Mouse (Mus musculus): Measurements from ENCODE around the gene Mcrip2.

Mcrip2 gene

DNA sequence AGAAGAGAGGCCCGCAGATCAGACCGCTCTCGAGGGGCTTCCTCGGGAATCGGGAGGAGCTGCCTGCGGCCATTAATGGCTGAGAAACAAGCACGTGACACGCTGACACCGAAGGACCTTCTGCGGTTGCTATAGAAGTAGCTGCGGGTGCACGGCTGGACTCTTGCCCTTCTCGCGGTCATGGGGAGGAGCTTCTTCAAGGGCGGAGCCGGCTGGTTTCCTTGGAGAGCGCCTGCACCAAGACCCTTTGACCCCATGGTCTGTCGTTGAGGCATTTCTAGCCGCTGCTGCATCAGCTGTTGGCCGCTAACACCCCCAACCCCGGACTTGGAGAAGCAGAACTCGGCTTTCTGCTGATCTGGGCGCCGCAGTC lies 35.3 kb downstream of the Mcrip2 start, which contains the start of gene Stub1:
Gene Stub1 (minus strand): TSS at position 114 of the 373 bp plus-strand sequence.
- peak; percentile 96 for DNase-seq

DNA sequence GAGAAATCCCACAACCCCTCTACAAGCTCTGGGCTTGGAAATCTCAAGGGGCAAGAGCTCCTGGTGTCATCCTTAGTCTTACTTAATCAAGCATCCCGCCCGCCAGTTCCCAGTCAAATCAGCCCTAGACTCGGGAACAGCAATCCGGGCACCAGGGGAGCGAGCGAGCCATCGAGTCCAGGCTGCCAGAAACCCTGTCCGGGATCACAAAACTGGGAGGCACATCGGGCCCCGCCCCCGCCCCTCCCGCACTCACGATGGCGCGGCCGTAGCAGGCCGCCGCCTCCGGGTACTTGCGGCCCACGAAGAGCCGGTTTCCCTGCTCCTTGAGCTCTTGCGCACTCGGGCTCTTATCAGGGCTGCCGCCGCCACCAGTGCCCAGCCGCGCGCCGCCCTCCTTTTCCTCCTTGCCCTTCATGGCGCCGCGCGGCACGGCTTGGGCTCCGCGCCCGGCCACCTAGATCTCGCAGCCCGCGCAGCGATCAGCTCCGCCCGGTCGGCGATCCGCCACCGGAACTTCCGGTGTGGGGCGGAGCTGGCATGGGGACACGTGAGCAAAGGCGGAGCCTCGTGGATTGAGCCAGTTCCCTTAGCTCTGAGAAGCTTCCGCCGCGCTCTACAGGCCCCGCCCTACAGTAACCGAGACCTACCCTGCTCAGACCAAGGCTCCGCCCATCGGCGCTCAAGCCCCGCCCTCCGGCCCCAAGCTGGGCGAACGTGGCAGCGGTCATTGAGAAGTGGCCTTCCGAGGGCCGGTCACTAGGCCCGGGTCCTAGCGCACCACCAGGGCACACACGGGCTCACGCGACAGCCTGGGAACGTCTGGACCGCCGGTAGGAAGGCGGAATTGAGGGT lies 35.9 kb downstream of the Mcrip2 start:
- peak; percentile 100 for DNase-seq

DNA sequence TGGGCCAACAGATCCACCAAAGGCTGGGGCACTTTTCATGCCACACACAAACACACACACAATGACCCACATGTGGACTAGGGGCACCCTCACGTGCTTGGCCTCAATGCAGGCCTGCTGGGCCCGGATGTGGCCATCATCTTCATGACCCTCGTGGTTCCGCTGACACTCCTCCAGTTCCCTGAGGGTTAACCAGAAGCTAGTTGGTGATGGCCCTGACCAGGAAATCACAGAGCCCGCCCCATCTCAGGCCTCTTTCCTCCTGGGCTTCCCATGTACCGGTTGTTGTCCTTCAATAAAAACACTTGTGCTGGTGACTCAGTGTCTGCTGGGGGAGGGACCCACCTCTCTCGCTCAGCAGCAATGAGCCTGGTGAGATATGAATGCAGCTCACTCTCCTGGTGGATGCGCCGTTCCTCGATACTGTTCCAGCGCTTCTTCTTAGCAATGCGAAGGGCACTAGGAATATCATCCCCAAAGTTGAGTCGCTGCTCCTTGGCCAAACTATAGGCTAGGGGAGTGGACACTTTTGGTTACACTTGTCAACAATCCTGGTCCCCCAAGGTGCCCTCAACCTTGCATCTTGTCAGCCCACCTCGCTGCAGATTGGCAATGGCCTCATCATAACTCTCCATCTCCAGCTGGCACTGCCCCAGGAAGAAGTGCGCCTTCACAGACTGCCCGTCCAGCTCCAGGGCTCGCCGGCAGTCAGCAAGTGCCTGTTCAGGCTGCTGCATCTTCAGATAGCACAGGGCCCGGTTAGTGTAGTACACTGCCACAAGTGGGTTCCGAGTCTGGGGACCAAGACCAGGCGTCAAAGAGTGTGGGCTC lies 36.9 kb downstream of the Mcrip2 start:
- peak; percentile 42 for DNase-seq

DNA sequence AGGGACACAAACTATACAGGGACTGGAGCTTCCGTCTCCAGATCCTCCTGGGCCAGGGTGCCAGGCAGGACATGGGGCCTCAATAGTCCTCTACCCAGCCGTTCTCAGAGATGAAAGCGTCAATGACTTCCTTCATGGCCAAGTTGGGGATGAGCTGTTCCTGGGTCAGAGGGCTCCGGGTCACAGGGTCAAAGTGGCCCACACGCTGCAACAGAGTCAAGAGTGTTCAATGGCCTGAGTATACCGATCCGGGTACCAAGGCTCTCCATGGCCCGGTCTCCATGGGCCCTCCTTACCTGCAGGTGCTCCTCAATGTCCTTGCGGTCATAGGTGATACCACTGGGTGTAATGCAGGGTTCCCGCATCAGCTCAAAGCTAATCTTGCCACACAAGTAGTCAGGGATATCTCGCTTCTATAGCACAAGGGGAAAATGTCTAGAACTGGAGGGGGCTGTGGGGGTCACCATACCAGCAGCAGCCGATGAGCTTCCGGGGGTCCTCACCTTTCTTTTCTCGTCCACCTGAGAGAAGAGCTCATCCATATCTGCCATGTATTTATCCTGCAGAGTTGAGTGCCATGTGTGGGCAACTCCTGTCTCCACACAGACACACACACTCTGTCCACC lies 37.6 kb downstream of the Mcrip2 start:
- DNase-seq: no peak

DNA sequence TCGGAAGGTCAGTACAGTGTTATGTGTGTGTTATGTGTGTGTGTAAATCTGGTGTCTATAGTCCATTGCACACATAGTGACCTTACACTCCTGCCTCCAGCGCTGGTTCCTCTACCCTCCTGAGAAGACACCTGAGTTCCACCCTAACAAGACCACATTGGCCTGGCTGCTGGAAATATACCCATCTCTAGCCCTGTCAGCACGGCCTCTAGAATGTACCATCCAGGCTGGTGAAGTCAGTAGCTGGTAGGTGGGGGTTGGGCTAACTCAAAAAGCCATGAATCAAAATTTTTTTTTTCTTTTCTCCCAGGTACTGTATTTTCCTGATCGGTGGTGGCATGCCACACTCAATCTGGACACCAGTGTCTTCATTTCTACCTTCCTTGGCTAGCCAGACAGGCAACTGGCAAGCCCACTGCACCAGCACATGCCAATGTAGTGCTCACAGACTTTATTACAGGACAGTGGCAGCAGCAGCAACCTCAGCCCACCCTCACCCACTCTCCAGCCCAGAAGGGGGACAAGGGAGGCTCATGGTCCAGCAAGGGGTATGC lies 38.3 kb downstream of the Mcrip2 start:
- DNase-seq: no peak

DNA sequence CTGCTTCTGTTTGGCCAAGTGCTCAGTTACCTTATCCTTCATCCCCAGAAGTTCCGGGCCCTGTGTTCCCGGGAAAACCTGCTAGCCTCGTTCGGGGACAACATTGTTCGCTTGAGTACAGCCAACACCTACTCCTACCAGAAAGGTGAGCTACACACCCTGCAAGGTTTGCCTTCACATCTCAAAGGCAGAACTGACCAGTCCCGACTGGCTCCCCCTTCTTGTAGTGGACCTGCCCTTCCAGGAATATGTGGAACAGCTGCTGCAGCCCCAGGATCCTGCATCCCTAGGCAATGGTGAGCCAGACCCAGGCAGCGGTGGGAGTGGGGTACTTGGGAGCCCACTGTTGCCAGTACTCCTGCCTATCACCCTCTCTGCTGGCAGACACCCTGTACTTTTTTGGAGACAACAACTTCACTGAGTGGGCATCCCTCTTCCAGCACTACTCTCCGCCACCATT lies 39.0 kb downstream of the Mcrip2 start:
- DNase-seq: no peak

DNA sequence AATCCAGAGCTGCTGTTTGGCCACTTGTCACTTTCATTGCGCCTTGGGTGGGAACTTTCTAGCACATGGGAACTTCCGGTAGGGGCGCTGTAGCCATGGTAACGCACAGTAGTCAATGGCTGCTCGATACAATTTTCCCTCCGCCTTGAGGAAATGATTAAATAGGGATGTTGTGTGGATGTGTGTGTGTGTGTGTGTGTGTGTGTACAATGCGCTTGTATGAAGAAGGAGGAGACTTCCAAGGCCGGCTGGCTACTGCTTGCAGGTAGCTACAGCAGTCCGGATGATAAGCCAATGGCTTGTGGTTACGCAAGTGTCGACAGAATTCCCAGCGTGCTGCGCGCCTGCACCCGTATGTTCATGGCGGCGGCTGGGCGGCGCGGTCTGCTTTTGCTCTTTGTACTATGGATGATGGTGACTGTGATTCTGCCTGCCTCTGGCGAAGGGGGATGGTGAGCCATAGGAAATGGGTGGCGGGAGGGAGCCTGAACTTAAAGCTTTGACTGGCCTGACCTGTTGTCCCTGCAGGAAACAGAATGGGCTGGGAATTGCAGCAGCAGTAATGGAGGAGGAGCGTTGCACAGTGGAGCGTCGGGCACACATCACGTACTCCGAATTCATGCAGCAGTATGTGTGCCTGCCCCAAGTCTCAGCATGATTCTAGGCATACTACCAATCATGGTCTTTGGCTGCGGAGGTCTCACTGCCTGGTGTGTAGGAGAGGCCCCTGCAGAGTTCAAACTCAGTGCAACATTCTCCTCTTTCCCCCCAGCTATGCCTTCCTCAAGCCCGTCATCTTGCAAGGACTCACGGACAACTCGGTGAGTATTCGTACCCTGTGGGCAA lies 39.6 kb downstream of the Mcrip2 start, which contains the start of gene Jmjd8:
Gene Jmjd8 (plus strand): TSS at position 156 of the 846 bp plus-strand sequence.
- DNase-seq: peak; percentile 81

DNA sequence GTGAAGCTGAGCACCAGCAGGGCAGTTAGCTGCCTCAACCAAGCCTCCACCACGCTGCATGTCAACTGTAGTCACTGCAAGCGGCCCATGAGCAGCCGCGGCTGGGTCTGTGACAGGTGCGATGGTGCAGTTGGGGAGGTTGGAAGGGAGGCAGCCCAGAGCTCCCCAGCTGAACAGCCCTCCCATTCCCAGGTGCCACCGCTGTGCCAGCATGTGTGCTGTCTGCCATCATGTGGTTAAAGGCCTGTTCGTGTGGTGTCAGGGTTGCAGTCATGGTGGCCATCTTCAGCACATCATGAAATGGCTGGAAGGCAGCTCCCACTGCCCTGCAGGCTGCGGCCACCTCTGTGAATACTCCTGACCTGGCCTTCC lies 40.4 kb downstream of the Mcrip2 start:
- DNase-seq: peak; percentile 17

DNA sequence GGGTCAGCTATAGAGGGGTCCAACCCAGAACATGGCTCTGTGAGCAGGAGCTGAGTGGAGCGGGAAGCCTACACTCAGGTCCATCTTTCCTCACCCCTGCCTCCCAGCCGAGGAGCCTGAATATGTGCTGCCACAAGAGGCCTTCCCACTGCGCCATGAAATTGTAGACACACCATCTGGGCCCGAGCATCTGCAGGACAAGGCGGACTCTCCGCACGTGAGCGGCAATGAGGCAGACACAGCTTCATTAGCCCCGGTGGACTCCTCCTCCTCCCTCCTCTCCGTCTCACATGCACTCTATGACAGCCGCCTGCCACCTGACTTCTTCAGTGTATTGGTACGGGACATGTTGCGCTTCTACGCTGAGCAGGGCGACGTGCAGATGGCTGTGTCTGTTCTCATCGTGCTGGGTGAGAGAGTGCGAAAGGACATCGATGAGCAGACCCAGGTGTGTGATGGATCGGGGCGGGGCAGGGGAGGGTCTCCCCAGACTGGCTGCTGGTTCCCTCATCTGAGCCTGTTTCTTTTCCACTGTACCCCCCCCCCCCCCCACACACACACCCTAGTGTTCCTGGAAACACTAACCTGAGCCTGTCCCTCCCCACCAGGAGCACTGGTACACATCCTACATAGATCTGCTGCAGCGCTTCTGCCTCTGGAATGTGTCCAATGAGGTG lies 40.9 kb downstream of the Mcrip2 start:
- DNase-seq: no peak

DNA sequence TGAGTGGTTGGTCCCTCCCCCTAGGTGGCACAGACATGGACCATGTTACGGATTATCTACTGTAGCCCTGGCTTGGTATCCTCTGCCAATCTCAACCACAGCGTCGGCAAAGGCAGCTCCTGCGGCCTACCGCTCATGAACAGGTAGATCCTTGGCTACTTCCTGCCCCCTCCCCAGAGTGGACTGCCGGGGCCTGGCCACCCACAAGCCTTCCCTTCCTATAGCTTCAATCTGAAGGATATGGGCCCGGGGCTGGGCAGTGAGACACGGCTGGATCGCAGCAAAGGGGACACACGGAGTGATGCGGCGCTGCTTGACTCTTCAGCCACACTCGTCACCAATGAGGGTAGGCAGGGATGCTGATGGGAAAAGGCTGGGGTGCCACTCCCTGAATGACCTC lies 41.6 kb downstream of the Mcrip2 start:
- no peak for DNase-seq

DNA sequence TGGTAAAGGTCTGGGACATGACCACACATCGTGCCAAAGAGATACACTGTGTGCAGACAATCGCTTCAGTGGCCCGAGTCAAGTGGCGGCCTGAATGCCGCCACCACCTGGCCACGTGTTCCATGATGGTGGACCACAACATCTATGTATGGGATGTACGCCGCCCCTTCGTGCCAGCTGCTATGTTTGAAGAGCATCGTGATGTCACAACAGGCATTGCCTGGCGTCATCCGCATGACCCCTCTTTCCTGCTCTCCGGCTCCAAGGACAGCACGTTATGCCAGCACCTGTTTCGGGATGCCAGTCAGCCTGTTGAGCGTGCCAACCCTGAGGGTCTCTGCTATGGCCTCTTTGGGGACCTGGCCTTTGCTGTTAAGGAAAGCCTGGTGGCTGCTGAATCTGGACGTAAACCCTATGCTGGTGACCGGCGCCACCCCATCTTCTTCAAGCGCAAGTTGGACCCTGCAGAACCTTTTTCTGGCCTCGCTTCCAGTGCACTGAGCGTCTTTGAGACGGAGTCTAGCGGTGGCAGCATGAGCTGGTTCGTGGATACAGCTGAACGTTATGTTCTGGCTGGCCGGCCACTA lies 42.5 kb downstream of the Mcrip2 start:
- DNase-seq: no peak

DNA sequence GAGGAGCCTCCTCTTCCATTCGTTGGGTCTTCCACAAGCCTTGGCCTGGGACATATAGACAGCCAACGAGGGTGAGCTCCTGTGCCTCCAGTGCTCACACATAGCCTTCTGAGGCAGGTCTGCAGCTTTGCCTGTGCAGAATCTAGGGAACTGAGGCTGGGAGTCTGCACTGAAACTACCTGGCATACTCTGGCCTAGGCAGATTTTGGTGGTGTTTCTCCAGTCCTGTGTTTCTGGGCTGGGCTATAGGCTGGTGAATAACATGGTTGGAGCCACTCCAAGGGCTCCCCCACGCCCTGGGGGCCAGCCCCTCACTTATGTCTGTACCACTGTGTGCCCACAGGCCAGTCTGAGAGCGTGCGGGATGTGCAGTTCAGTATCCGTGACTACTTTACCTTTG lies 43.3 kb downstream of the Mcrip2 start:
- DNase-seq: no peak

DNA sequence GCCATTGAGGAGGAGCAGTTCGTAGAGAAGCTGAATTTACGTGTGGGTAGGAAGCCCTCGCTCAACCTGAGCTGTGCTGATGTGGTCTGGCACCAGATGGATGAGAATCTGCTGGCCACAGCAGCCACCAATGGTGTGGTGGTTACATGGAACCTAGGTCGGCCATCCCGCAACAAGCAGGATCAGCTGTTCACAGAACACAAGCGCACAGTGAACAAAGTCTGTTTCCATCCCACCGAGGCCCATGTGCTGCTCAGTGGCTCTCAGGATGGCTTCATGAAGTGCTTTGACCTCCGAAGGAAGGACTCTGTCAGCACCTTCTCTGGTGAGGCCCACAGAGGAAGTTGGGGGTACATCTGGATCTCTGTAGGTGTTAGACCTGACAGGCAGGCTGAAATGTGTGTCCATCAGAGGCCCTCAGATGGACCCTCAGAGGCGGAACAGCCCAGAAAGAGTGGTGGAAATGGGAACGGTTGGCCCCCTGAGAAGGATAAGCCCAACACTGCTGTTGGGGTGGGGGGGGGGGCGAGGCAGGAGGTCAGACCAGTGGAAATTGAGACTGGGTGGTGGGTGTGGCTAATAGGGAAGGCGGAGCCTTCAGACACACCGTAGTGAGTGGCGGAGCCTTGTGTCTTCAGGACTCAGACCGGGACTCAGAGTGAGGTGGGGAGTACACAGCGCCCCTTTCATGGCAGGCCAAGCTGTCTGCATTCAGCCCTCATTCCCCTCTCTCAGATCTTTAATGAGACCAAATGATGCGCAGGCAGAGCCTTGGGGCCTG lies 44.0 kb downstream of the Mcrip2 start:
- DNase-seq: no peak

DNA sequence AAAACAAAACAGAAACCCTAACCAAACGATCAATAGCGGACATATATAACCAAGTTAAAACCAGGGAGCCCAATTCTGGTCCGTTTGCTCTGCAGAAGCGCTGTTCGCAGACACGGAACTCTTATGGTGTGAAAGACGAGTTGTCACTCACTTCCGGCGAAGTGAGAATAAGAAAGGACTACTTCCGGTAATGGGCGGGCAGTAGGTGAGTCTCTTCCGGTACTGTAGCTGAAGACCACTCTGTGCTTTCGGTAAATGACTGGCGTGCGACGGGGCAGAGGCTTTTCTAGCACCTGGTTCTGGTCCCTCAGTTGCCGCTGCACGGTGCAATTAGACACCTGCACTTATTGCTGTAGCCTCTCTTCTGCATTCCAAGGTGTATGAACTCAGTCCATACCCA lies 45.1 kb downstream of the Mcrip2 start, which contains the start of gene Wdr24:
Gene Wdr24 (plus strand): TSS at position 176 of the 400 bp plus-strand sequence.
- peak; percentile 89 for DNase-seq

DNA sequence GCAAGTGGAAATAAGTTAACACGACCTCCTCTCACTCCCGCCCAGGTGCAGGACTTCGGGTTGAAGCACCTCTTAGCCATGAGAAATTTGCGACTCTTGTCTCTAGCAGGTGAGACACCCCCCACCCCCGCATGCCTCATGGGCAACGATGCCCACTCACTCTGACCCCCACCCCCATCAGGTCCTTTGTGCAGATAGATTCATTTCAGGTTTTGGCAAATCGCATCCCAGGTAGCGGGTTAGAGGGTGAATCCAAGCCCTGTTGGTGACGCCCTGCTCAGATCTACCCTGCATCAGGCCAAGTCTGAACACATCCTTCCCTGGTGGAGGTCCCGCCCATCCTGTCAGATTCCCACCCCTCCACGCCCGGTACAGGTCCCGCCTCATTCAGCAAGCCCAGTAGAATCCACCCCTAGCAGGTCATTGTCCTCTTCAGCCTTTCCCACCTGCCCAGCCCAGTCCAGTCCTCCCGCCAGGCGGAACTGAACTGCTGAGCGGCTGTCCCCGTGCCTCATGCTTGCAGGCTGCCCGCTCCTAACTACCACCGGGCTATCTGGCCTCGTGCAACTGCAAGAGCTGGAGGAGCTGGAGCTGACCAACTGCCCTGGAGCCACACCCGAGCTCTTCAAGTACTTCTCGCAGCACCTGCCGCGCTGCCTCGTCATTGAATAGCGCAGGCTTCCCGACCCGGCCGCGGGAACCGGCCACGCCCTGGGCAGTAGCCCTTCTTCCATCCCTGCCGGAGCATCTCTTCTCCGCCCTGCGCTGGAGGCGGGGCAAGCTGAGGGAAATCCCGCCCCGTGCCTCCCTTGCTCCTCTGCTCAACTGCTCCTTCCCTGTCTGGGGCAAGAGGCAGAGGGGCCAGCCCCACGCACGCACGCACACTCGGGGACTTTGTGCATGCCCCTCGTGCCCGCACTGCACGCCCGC lies 49.4 kb downstream of the Mcrip2 start:
- no peak for DNase-seq

DNA sequence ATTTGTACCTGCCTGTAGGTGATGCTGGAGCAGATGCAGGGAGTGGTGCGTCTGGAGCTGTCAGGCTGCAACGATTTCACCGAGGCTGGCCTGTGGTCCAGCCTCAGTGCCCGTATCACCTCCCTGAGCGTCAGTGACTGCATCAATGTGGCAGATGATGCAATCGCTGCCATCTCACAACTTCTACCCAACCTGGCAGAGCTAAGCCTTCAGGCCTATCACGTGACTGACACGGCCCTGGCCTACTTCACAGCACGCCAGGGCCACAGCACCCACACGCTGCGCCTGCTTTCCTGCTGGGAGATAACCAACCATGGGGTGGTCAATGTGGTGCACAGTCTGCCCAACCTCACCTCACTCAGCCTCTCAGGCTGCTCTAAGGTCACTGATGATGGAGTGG lies 50.9 kb downstream of the Mcrip2 start:
- no peak for DNase-seq

Data from lung, postnatal 10 days (tissue).